Mouse (Mus musculus) embryonic facial prominence, embryonic 11.5 days (tissue): ENCODE results near the gene H2-M3. TPM values are rescaled to one million over a fixed set of nuclear protein-coding genes. Genes with fewer than 3 reads are reported as not detected.
"Not testable (repeated sequence)": the region's sequence is repeated elsewhere in the genome, so short reads cannot be mapped to it uniquely, and the experiment has no call there.

Experiments
- ATAC-seq: fragments of 200-750 bp; cut with Nextera tagmentation; replicated peaks from 2 replicates; pipeline ENCODE4 v1.8.0; 2017; ENCODE audit warnings: low read depth; ENCODE audit not compliant: insufficient number of reproducible peaks, low FRiP score, low TSS enrichment
- DNase-seq: peaks from one replicate; pipeline ENCODE4 v3.0.0-alpha.2; 2015; ENCODE audit warnings: low spot score
- H3K27ac ChIP-seq: fragments of 300-500 bp; sonication (generic); replicated peaks from 2 replicates; pipeline ENCODE4 v1.5.1; 2014; ENCODE audit warnings: mild to moderate bottlenecking, low read depth, low read length, control low read depth
- H3K27me3 ChIP-seq: fragments of 300-500 bp; sonication (generic); 2 replicates; pipeline ENCODE4 v1.6.1; 2014; ENCODE audit warnings: mild to moderate bottlenecking, low read length, moderate library complexity, mixed read lengths; ENCODE audit not compliant: control insufficient read depth, insufficient read depth
- H3K36me3 ChIP-seq: fragments of 300-500 bp; sonication (generic); replicated peaks from 2 replicates; pipeline ENCODE4 v1.6.1; 2014; ENCODE audit warnings: low read depth, mild to moderate bottlenecking, low read length, moderate library complexity, mixed read lengths; ENCODE audit not compliant: control insufficient read depth, insufficient read depth
- H3K4me1 ChIP-seq: fragments of 300-500 bp; sonication (generic); 2 replicates; pipeline ENCODE4 v1.6.1; 2014; ENCODE audit warnings: low read length, mixed read lengths; ENCODE audit not compliant: control insufficient read depth, insufficient read depth
- H3K4me2 ChIP-seq: fragments of 300-500 bp; sonication (generic); 2 replicates; pipeline ENCODE4 v1.6.1; 2014; ENCODE audit warnings: low read depth, mild to moderate bottlenecking, control low read depth, low read length, moderate library complexity
- H3K4me3 ChIP-seq: fragments of 300-500 bp; sonication (generic); 2 replicates; pipeline ENCODE4 v1.5.1; 2014; ENCODE audit warnings: low read depth, low read length, control low read depth
- H3K9ac ChIP-seq: fragments of 300-500 bp; sonication (generic); replicated peaks from 2 replicates; pipeline ENCODE4 v1.6.1; 2014; ENCODE audit warnings: mild to moderate bottlenecking, control low read depth, low read length
- H3K9me3 ChIP-seq: fragments of 300-500 bp; sonication (generic); replicated peaks from 2 replicates; pipeline ENCODE4 v1.6.1; 2016; ENCODE audit warnings: mild to moderate bottlenecking, low read length, inconsistent platforms, mixed read lengths; ENCODE audit not compliant: control insufficient read depth
- WGBS: fragments of 180-500 bp; shearing (Covaris S2); extraction: QIAGEN DNeasy Blood & Tissue Kit; methylation state at CpG from one replicate; pipeline ENCODE4 v1.1.7; 2014; 5-methylcytosine and 5-hydroxymethylcytosine counted together
- polyA plus RNA-seq: library from polyadenylated mRNA; unstranded; fragments of >200 nt; fragmentation: Nextera tagmentation; extraction: Ambion mirVana; gene quantifications from 2 replicates; pipeline ENCODE4 v1.2.1, GENCODE M21; 2014

Gene H2-M3
- 1.4 and 1.8 TPM in 2 replicates for polyA plus RNA-seq

DNA sequence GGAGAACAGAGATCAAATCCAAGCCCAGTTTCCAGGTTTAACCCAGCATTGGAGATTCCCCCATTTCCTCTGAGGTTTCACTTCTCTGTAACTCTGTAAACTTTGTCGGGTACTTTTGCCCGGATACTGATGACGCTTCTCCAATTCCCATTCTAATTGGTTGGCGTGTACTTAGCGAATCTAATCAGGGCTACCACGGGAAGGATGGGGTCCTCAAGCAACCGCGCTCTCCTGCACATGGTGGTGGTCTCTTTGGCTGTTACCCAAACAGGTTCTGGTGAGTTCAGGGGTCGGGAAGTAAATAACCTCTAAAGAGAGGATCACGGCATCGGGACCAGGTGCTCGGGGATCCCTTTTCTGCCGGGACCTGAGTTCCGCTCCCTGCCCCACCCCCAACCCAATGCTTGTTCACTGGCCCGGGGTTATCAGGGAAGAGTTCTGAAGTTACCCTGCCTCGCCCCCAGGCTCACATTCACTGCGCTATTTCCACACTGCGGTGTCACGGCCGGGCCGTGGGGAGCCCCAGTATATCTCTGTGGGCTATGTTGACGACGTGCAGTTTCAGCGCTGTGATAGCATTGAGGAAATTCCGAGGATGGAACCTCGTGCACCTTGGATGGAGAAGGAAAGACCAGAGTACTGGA lies at the start of gene H2-M3:
Gene H2-M3, plus strand, starts transcription at position 163 of the 644 bp plus-strand sequence.
- H3K4me1 ChIP-seq: no peaks in the 10 kb centered on the region
- H3K27me3 ChIP-seq: no peaks in the 10 kb centered on the region
- peak within 1 kb of the TSS; percentile 84 for H3K4me2 ChIP-seq
- no peak within 1 kb of the TSS for H3K27ac ChIP-seq
- DNase-seq: peak; percentile 91
- WGBS: 4% methylated on average over 26 of the region's 26 CpGs
- peak within 1 kb of the TSS; percentile 48 for H3K9ac ChIP-seq
- ATAC-seq: peak; percentile 97
- H3K4me3 ChIP-seq: peak within 1 kb of the TSS; percentile 36
- H3K36me3 ChIP-seq: no peaks in the 10 kb centered on the region
- H3K9me3 ChIP-seq: no peaks in the 10 kb centered on the region

GRCm38 (mm10) chr17:37221879-37222278 lies 48.1 kb upstream of the H2-M3 start:
- H3K4me1 ChIP-seq: no peaks in the 10 kb centered on the region
- 22% methylated on average over 1 of the region's 1 CpGs for WGBS
- no peak overlapping the region for H3K4me2 ChIP-seq
- no peak overlapping the region for H3K4me3 ChIP-seq
- H3K9ac ChIP-seq: no peak overlapping the region
- H3K36me3 ChIP-seq: no peaks in the 10 kb centered on the region
- ATAC-seq (no peak), DNase-seq (no peak)
- H3K9me3 ChIP-seq: no peaks in the 10 kb centered on the region
- no peak overlapping the region for H3K27ac ChIP-seq
- no peaks in the 10 kb centered on the region for H3K27me3 ChIP-seq

DNA sequence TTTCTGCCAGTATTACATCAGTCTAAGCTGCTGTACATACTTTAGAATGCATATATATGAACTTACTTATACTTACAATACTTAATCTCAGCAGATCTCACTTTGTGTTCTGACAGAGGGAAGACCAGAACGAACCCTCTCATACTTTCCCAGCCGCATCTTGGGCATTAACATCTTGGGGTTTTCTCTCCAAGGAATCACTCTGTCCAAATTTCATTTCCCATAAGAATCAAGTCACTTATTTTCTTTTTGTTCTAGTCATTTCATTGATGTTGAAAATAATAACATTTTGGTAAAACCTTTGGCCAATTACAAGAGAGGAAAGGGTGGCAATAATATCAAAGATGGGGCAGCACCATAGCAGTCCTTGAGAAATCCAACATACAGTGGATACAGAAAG lies 32.8 kb upstream of the H2-M3 start, which contains the start of gene Olfr97:
Gene Olfr97, minus strand, starts transcription at position 101 of the 400 bp plus-strand sequence.
- not testable (repeated sequence) for H3K9ac ChIP-seq, ATAC-seq, H3K27me3 ChIP-seq, H3K4me2 ChIP-seq, H3K36me3 ChIP-seq, DNase-seq, H3K27ac ChIP-seq, H3K9me3 ChIP-seq, H3K4me3 ChIP-seq, H3K4me1 ChIP-seq
- WGBS: 88% methylated on average over 2 of the region's 2 CpGs

DNA sequence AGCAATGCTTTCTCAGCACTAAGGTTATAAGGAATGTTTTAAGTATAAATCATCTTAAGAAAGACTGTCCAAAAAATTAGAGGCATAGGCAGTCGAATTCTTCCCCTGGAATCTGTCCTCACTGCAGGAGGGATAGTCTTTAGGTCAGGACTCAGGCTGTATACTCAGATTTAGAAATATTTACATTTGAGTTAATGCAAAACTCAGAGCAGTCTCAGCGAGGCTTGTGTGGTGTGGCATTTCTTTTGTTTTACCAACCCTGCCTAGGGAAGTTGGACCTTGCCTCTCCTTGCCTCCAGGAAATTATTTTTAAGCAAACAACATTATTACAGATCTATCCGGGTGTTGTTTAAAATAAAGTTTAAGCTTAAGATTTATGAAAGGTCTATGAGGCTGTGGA lies 27.8 kb upstream of the H2-M3 start:
- 57% methylated on average over 3 of the region's 3 CpGs for WGBS
- Histone ChIP-seq H3K9ac (no peak overlapping the region), H3K27me3 (no peaks in the 10 kb centered on the region), H3K4me3 (no peak overlapping the region), H3K9me3 (no peaks in the 10 kb centered on the region), H3K27ac (no peak overlapping the region), H3K4me2 (no peak overlapping the region), H3K4me1 (no peaks in the 10 kb centered on the region), H3K36me3 (no peaks in the 10 kb centered on the region)
- ATAC-seq (no peak), DNase-seq (no peak)

DNA sequence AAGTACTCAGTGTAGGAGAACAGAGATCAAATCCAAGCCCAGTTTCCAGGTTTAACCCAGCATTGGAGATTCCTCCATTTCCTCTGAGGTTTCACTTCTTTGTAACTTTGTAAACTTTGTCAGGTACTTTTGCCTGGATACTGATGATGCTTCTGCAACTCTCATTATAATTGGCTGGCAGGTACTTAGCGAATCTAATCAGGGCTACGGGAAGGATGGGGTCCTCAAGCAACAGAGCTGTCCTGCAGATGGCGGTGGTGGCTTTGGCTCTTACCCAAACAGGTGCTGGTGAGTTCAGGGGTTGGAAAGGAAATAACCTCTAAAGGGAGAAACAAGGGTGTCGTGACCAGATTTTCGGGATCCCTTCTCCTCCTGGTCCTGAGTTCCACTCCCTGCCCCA lies 23.3 kb upstream of the H2-M3 start:
- no peaks in the 10 kb centered on the region for H3K27me3 ChIP-seq
- no peak overlapping the region for H3K4me3 ChIP-seq
- no peak for ATAC-seq
- H3K4me2 ChIP-seq: no peak overlapping the region
- DNase-seq: peak; percentile 27
- no peaks in the 10 kb centered on the region for H3K4me1 ChIP-seq
- WGBS: 29% methylated on average over 5 of the region's 5 CpGs
- no peak overlapping the region for H3K27ac ChIP-seq
- no peaks in the 10 kb centered on the region for H3K36me3 ChIP-seq
- no peaks in the 10 kb centered on the region for H3K9me3 ChIP-seq
- H3K9ac ChIP-seq: no peak overlapping the region

DNA sequence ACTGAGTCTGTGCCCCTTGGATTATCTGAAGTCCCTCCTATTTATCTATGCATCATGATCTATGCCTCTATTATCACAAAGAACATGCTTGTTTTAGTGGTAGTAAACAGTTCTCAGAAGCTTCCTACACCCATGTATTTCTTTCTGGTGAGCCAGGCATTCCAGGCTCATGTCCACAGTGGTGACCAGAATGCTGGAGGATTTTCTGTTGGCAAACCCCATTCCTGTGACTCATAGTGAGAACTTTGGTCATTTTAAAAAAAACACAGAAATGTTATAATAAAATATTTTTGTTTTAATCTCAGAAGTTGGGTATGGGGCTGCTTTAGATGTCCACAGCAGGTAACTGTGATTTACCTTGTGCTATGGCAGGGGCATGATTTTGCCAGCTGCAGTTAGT lies 20.6 kb upstream of the H2-M3 start:
- H3K4me1 ChIP-seq: no peaks in the 10 kb centered on the region
- H3K36me3 ChIP-seq: no peaks in the 10 kb centered on the region
- no peak overlapping the region for H3K4me3 ChIP-seq
- H3K9me3 ChIP-seq: no peaks in the 10 kb centered on the region
- H3K27me3 ChIP-seq: no peaks in the 10 kb centered on the region
- no peak for DNase-seq
- H3K9ac ChIP-seq: no peak overlapping the region
- no peak overlapping the region for H3K27ac ChIP-seq
- H3K4me2 ChIP-seq: no peak overlapping the region
- ATAC-seq: no peak

DNA sequence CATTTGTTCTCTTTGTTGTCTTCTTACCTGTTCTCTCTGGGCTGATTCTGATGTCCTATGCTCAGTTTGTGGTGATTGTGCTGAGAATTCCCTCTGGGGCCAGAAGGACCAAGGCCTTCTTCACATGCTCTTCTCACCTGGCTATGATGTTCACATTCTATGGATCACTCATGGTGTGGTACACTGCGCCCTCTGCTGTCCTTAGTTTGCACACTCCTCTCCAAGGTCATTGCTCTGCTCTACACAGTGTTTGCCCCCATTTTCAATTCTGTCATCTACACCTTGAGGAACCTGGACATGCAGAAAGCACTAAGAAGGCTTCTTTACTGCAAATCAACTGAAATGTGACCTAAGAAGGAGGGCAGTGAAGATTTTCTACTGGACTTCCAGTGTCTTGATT lies 19.5 kb upstream of the H2-M3 start:
- H3K4me2 ChIP-seq: no peak overlapping the region
- H3K4me1 ChIP-seq: no peaks in the 10 kb centered on the region
- no peak overlapping the region for H3K4me3 ChIP-seq
- WGBS: 6% methylated on average over 1 of the region's 1 CpGs
- H3K9me3 ChIP-seq: no peaks in the 10 kb centered on the region
- ATAC-seq (no peak), DNase-seq (peak; percentile 8)
- H3K9ac ChIP-seq: no peak overlapping the region
- H3K27me3 ChIP-seq: no peaks in the 10 kb centered on the region
- no peaks in the 10 kb centered on the region for H3K36me3 ChIP-seq
- no peak overlapping the region for H3K27ac ChIP-seq

- no peaks in the 10 kb centered on the region for H3K9me3 ChIP-seq
- WGBS: 96% methylated on average over 1 of the region's 1 CpGs
- no peak within 1 kb of the TSS for H3K4me2 ChIP-seq
- no peak for DNase-seq
- no peak for ATAC-seq
- H3K9ac ChIP-seq: no peak within 1 kb of the TSS
- no peak within 1 kb of the TSS for H3K4me3 ChIP-seq
- no peaks in the 10 kb centered on the region for H3K4me1 ChIP-seq
- no peaks in the 10 kb centered on the region for H3K27me3 ChIP-seq
- no peak within 1 kb of the TSS for H3K27ac ChIP-seq
- no peaks in the 10 kb centered on the region for H3K36me3 ChIP-seq
These were observed 6.4 kb upstream of the H2-M3 start, which contains the start of gene Olfr98 for GRCm38 (mm10) chr17:37263626-37264025. Olfr98 (minus strand) TSS chr17:37263749.
